Mouse (Mus musculus) hindbrain, postnatal 0 days (tissue): ENCODE data around the gene Akap7. TPM values are rescaled to one million over a fixed set of nuclear protein-coding genes. Genes with fewer than 3 reads are reported as not detected.

Source experiments
- ATAC-seq: fragments of 200-750 bp; cut with Nextera tagmentation; 2 replicates; pipeline ENCODE4 v1.8.0; 2017; ENCODE audit warnings: mild to moderate bottlenecking, moderate TSS enrichment, moderate library complexity
- DNase-seq: peaks from one replicate; pipeline ENCODE4 v3.0.0-alpha.2; 2015; ENCODE audit warnings: low spot score
- H3K27ac ChIP-seq: fragments of 300-500 bp; sonication (generic); 2 replicates; pipeline ENCODE4 v1.5.1; 2014; ENCODE audit warnings: mild to moderate bottlenecking
- H3K27me3 ChIP-seq: fragments of 300-500 bp; sonication (generic); 2 replicates; pipeline ENCODE4 v1.6.1; 2014; ENCODE audit warnings: low read length, mixed read lengths; ENCODE audit not compliant: insufficient read depth
- H3K36me3 ChIP-seq: fragments of 300-500 bp; sonication (generic); 2 replicates; pipeline ENCODE4 v1.6.1; 2014; ENCODE audit warnings: low read length, mixed read lengths; ENCODE audit not compliant: insufficient read depth
- H3K4me1 ChIP-seq: fragments of 300-500 bp; sonication (generic); 2 replicates; pipeline ENCODE4 v1.6.1; 2014; ENCODE audit warnings: antibody characterized with exemption, low read length, mixed read lengths; ENCODE audit not compliant: insufficient read depth
- H3K4me2 ChIP-seq: fragments of 300-500 bp; sonication (generic); 2 replicates; pipeline ENCODE4 v1.6.1; 2014; ENCODE audit warnings: low read depth, mild to moderate bottlenecking, low read length, moderate library complexity, mixed read lengths
- H3K4me3 ChIP-seq: fragments of 300-500 bp; sonication (generic); 2 replicates; pipeline ENCODE4 v1.5.1; 2014; ENCODE audit warnings: low read length
- H3K9ac ChIP-seq: fragments of 300-500 bp; sonication (generic); replicated peaks from 2 replicates; pipeline ENCODE4 v1.6.1; 2014; ENCODE audit warnings: mild to moderate bottlenecking, low read length, moderate library complexity, mixed read lengths
- H3K9me3 ChIP-seq: fragments of 300-500 bp; sonication (generic); 2 replicates; pipeline ENCODE4 v1.6.1; 2016; ENCODE audit warnings: low read length, mixed read lengths
- CTCF ChIP-seq: IDR thresholded peaks from 2 replicates; pipeline ENCODE4 v1.5.1; 2016; ENCODE audit warnings: antibody characterized with exemption, control low read depth, low read depth
- WGBS: fragments of 180-500 bp; shearing (Covaris S2); extraction: QIAGEN DNeasy Blood & Tissue Kit; methylation state at CpG from one replicate; pipeline ENCODE4 v1.1.7; 2014; 5-methylcytosine and 5-hydroxymethylcytosine counted together
- polyA plus RNA-seq: library from polyadenylated mRNA; unstranded; fragments of >200 nt; fragmentation: Nextera tagmentation; extraction: Ambion mirVana; gene quantifications from 2 replicates; pipeline ENCODE4 v1.2.1, GENCODE M21; 2015
- total RNA-seq: library from RNA; depleted of rRNA; stranded (reverse); fragments of >200 nt; gene quantifications from 2 replicates; pipeline ENCODE4 v1.2.3, GENCODE M21; 2014

Akap7 gene
- total and polyA plus RNA-seq, 2 experiments from 2014 or later: 78.0 to 84.0 TPM

GRCm38 (mm10) chr10:25298264-25298671, 9.4 kb downstream of the Akap7 start:
- peak overlapping the region; percentile 80; the same call in 1 of the 2 replicates for H3K9ac ChIP-seq
- 88% methylated on average over 4 of the region's 4 CpGs for whole genome bisulfite sequencing
- H3K27ac ChIP-seq: no peak overlapping the region
- no peak for TF ChIP-seq CTCF
- no peaks in the 10 kb centered on the region for H3K27me3 ChIP-seq
- no peaks in the 10 kb centered on the region for H3K36me3 ChIP-seq
- no peak for ATAC-seq
- no peaks in the 10 kb centered on the region for H3K9me3 ChIP-seq
- no peak for DNase-seq
- peaks cover 7% of the 10 kb centered on the region for H3K4me1 ChIP-seq
- 0 out of 2 replicates have a peak overlapping the region, but pooled peaks have one; percentile 68 for H3K4me3 ChIP-seq
- peak overlapping the region; percentile 65 for H3K4me2 ChIP-seq

GRCm38 (mm10) chr10:25297666-25298263, 9.9 kb downstream of the Akap7 start:
- Histone ChIP-seq H3K4me1 (peaks cover 7% of the 10 kb centered on the region), H3K36me3 (no peaks in the 10 kb centered on the region), H3K27me3 (no peaks in the 10 kb centered on the region), H3K27ac (peak overlapping the region; percentile 91), H3K4me3 (peak overlapping the region; percentile 68), H3K4me2 (peak overlapping the region; percentile 65), H3K9ac (peak overlapping the region; percentile 80; the same call in 1 of the 2 replicates), H3K9me3 (no peaks in the 10 kb centered on the region)
- TF ChIP-seq CTCF: no peak
- WGBS: 33% methylated on average over 12 of the region's 12 CpGs
- peak; percentile 8 for DNase-seq
- ATAC-seq: no peak

GRCm38 (mm10) chr10:25296657-25297369, 10.9 kb downstream of the Akap7 start:
- ATAC-seq: peak; percentile 95
- peak; percentile 30 for TF ChIP-seq CTCF
- peak overlapping the region; percentile 80 for H3K9ac ChIP-seq

DNA sequence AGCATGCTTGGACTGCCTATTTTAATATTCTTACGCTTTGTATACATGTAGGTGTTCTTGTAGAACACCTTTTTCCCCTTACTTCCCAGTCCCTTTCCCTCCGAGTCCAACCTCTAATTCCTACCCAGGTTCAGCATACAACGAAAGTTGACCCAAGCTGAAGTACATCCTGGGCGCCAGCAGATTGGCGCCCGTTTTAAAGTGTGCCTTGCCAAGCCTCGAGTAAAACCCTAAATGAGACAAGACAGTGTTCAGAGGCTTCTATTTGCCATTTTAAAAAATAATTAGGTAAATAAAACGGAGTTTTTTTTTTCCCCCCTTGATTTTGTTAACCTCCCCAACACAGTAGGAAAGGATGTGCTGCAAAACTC, 11.4 kb downstream of the Akap7 start:
- DNase-seq (no peak), ATAC-seq (0 out of 2 replicates have a peak, but pooled peaks have one; percentile 4)
- peaks cover 7% of the 10 kb centered on the region for H3K4me1 ChIP-seq
- peak overlapping the region; percentile 65 for H3K4me2 ChIP-seq
- peak overlapping the region; percentile 68 for H3K4me3 ChIP-seq
- no peak for TF ChIP-seq CTCF
- no peaks in the 10 kb centered on the region for H3K9me3 ChIP-seq
- WGBS: 38% methylated on average over 8 of the region's 8 CpGs
- peak overlapping the region; percentile 80 for H3K9ac ChIP-seq
- no peaks in the 10 kb centered on the region for H3K36me3 ChIP-seq
- H3K27me3 ChIP-seq: no peaks in the 10 kb centered on the region
- peak overlapping the region; percentile 91 for H3K27ac ChIP-seq

More at GRCm38 (mm10) chr10:25296657-25297369, 10.9 kb downstream of the Akap7 start:
- Histone ChIP-seq H3K9me3 (no peaks in the 10 kb centered on the region), H3K4me2 (peak overlapping the region; percentile 65), H3K27ac (peak overlapping the region; percentile 91), H3K27me3 (no peaks in the 10 kb centered on the region), H3K4me1 (peaks cover 7% of the 10 kb centered on the region), H3K4me3 (peak overlapping the region; percentile 68), H3K36me3 (no peaks in the 10 kb centered on the region)
- DNase-seq: peak; percentile 85
- 3% methylated on average over 54 of the region's 81 CpGs for WGBS

DNA sequence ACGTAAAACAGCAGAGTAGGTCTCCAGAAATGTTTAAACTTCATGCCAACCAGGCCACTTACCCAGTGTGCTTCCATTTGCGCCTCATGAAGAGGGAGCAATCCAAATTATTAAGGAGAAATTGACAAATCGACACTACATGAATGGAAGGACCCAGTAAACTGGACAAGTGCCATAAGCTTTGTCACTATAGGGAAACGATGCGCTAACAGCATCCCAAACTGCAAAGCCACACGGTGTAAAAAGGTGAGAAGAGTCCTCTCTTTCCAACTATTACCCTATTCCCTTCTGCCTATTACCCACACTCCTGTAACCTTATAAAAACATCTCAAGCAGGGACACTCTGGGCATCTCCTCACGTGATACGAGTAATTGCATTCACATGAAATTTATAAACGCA, 11.8 kb downstream of the Akap7 start:
- no peak for ATAC-seq
- Histone ChIP-seq H3K9me3 (no peaks in the 10 kb centered on the region), H3K4me2 (peak overlapping the region; percentile 65; the same call in 1 of the 2 replicates)

DNA sequence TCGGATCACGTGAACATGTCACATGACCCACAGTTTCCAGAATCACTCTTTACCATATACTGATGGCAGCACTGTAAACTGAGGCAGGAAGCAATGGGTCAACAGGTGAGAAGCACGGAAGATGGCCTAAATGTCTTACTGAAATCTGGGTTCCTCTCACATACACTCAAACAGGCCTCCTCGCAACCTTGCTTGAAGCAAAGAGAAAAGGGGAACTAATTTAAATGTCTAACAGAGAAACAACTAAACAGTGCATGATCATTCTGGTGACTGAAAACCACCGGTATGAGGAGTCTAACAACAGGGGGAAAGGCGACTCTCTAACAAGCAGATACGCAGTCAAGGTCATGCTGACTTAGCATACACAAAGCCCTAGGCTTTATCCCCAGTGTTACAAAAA, 12.7 kb downstream of the Akap7 start:
- peaks cover 7% of the 10 kb centered on the region for H3K4me1 ChIP-seq
- ATAC-seq: no peak
- WGBS: 70% methylated on average over 7 of the region's 7 CpGs

More for the DNA sequence above, 11.8 kb downstream of the Akap7 start:
- no peak overlapping the region for H3K9ac ChIP-seq
- H3K27ac ChIP-seq: no peak overlapping the region
- H3K4me1 ChIP-seq: peaks cover 7% of the 10 kb centered on the region
- WGBS: 72% methylated on average over 9 of the region's 9 CpGs
- H3K4me3 ChIP-seq: no peak overlapping the region
- TF ChIP-seq CTCF: no peak
- no peak for DNase-seq
- H3K27me3 ChIP-seq: no peaks in the 10 kb centered on the region
- no peaks in the 10 kb centered on the region for H3K36me3 ChIP-seq

More for the DNA sequence above, 12.7 kb downstream of the Akap7 start:
- TF ChIP-seq CTCF: no peak
- Histone ChIP-seq H3K27me3 (no peaks in the 10 kb centered on the region), H3K4me2 (no peak overlapping the region), H3K36me3 (no peaks in the 10 kb centered on the region), H3K9me3 (no peaks in the 10 kb centered on the region), H3K4me3 (no peak overlapping the region), H3K9ac (no peak overlapping the region), H3K27ac (no peak overlapping the region)
- DNase-seq: no peak
